Mouse (Mus musculus): Measurements from ENCODE around the gene Igfbp5.

Gene Igfbp5

DNA sequence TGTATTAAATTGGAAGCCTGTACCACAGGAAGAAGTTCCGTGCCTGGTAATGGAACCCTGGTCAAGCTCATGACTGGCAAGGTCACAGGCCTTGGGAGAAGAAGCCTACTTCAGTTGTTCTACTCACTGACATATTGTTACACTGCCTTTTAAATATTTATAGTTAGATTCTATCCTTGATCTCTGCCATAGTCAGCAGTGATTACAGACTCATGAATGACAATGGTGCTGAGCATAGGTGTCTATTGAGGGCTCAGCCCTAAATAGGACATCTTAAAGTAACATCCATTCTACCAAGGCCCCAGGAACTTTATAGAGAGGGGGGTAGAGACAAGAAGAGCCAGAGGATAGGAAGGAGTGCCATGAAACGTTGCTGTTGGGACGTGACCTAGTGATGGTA lies 63.6 kb downstream of the Igfbp5 start:
- DNase-seq (ENCODE audit: low read depth, low spot score): no peak

DNA sequence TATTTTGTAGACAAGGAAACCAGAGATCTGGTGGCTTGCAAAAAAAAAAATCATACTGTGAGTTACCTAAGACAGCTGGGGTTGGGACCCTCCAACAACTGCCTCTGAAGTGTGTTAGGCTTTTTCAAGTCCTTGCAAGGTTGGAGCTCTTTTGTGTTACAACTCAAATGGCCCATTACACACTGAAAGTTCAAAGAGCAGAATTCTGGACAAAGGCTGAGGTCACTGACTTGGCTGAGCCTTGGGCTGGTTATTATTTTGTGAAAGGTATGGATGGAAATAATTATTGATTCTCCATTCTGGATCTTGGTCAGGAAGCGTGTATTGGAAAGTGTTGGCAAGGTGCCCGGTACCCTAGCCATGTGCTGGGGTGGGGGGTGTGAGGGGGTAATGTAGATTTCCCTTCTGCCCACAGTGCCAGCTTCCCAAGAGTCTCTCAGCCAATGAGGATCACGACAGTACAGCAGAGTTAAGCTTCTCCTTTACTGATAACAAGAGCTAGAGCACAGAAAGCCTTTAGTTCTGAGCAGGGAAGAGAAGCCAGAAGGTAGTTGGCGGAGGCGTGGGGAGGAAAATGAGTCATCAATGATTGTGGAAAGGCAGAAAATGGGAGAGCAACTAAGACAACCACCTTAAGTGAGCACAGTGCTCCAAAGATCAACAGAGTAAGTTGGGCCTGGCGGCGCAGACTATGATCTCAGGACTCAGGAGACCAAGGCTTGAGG lies 64.6 kb downstream of the Igfbp5 start:
- no peak for DNase-seq (ENCODE audit: low read depth, low spot score)

DNA sequence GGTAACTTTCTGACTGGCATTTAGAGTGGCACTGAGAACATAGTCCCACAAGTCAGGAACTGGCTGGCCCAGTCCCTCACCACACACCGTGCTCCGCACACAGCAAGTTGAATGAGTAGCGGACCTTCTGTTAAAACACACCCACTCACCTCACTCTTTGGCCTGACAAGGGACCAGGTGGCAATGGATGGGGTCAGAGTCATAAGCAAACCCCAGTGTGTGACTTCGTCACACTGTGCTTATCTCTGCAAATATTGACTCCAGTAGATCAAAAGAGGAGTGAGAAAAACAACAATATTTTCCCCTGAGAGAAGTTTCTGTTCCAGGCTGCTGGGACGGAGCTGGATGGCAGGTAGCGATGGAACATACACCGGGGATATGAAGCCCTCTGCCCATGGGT lies 65.4 kb downstream of the Igfbp5 start:
- DNase-seq (ENCODE audit: low read depth, low spot score): no peak

Data from embryo, embryonic 11.5 days (tissue).